Mouse (Mus musculus) lung, postnatal 4 days (tissue): ENCODE data around the gene Xrcc1.

ENCODE experiments used
- DNase-seq, 2 experiments: peaks; one replicate each; pipeline ENCODE4 v3.0.0; 2021

Xrcc1 gene

GRCm38 (mm10) chr7:24566206-24566605, 20.1 kb downstream of the Xrcc1 start:
- DNase-seq, result no peak

GRCm38 (mm10) chr7:24568512-24568911, 22.4 kb downstream of the Xrcc1 start:
- DNase-seq, result no peak

GRCm38 (mm10) chr7:24571071-24571470, 25.0 kb downstream of the Xrcc1 start:
- DNase-seq, result no peak

GRCm38 (mm10) chr7:24572455-24572854, 26.4 kb downstream of the Xrcc1 start:
- no peak for DNase-seq

GRCm38 (mm10) chr7:24574224-24574796, 28.2 kb downstream of the Xrcc1 start:
- no peak for DNase-seq

GRCm38 (mm10) chr7:24577811-24578210, 31.7 kb downstream of the Xrcc1 start:
- no peak for DNase-seq

- no peak for DNase-seq
Observed at GRCm38 (mm10) chr7:24584876-24585275, 38.8 kb downstream of the Xrcc1 start.

- no peak for DNase-seq
Observed at GRCm38 (mm10) chr7:24585995-24586394, 39.9 kb downstream of the Xrcc1 start.

GRCm38 (mm10) chr7:24586828-24587227, 40.7 kb downstream of the Xrcc1 start:
- DNase-seq, result peak; percentile 36 to 58

- DNase-seq, result peak; percentile 61 to 78
Observed at GRCm38 (mm10) chr7:24587330-24588105, 41.4 kb downstream of the Xrcc1 start, which contains the start of the genes Ethe1 and Zfp575. Gene Ethe1 (plus strand): TSS chr7:24587543. Gene Zfp575 (minus strand): TSS chr7:24587641.

- DNase-seq, result peak; percentile 49 to 67
Observed at GRCm38 (mm10) chr7:24588336-24588735, 42.2 kb downstream of the Xrcc1 start.

- no peak for DNase-seq
Observed at GRCm38 (mm10) chr7:24591735-24592134, 45.6 kb downstream of the Xrcc1 start.

- DNase-seq, result no peak
Observed at GRCm38 (mm10) chr7:24592163-24592562, 46.1 kb downstream of the Xrcc1 start.

GRCm38 (mm10) chr7:24592781-24593180, 46.7 kb downstream of the Xrcc1 start:
- no peak for DNase-seq

GRCm38 (mm10) chr7:24593621-24594308, 47.7 kb downstream of the Xrcc1 start:
- DNase-seq, result peak; percentile 75 to 81

GRCm38 (mm10) chr7:24594309-24594803, 48.3 kb downstream of the Xrcc1 start:
- DNase-seq, result no peak

- no peak for DNase-seq
Observed at GRCm38 (mm10) chr7:24595464-24595863, 49.4 kb downstream of the Xrcc1 start.

GRCm38 (mm10) chr7:24598121-24598520, 52.0 kb downstream of the Xrcc1 start:
- no peak for DNase-seq

GRCm38 (mm10) chr7:24599211-24600067, 53.4 kb downstream of the Xrcc1 start:
- DNase-seq, result peak in 1 of 2 experiments; percentile 16

GRCm38 (mm10) chr7:24600941-24601597, 55.0 kb downstream of the Xrcc1 start:
- DNase-seq, result peak; percentile 93 to 96

- no peak for DNase-seq
Observed at GRCm38 (mm10) chr7:24605561-24605960, 59.5 kb downstream of the Xrcc1 start.

GRCm38 (mm10) chr7:24606046-24606445, 60.0 kb downstream of the Xrcc1 start:
- no peak for DNase-seq
